Mouse (Mus musculus): ENCODE measurements at regions not wholly inside any gene's neighbourhood (a gene's known extent, or its start where the extent isn't known, plus 50 kb on each side); places are given as distances from the start of the nearest gene placed in this dataset.
"Not testable (repeated sequence)": the region's sequence is repeated elsewhere in the genome, so short reads cannot be mapped to it uniquely, and the experiment has no call there.

- DNase-seq (ENCODE audit: extremely low spot score in 1 of 2, low spot score in 1 of 2), result not testable (repeated sequence)
Measured at GRCm38 (mm10) chr6:18566934-18567333, 52.3 kb upstream of the Cttnbp2 start.

GRCm38 (mm10) chr6:18569221-18569620, 54.6 kb upstream of the Cttnbp2 start:
- DNase-seq (ENCODE audit: extremely low spot score in 1 of 2, low spot score in 1 of 2), result no peak

GRCm38 (mm10) chr6:18578501-18578900, 63.9 kb upstream of the Cttnbp2 start:
- DNase-seq (ENCODE audit: extremely low spot score in 1 of 2, low spot score in 1 of 2), result no peak

GRCm38 (mm10) chr6:18589436-18589835, 74.8 kb upstream of the Cttnbp2 start:
- DNase-seq (ENCODE audit: extremely low spot score in 1 of 2, low spot score in 1 of 2), result no peak

- no peak for DNase-seq (ENCODE audit: extremely low spot score in 1 of 2, low spot score in 1 of 2)
Measured at GRCm38 (mm10) chr6:18596680-18597079, 82.0 kb upstream of the Cttnbp2 start.

- no peak for DNase-seq (ENCODE audit: extremely low spot score in 1 of 2, low spot score in 1 of 2)
Measured at GRCm38 (mm10) chr6:18599626-18600025, 85.0 kb upstream of the Cttnbp2 start.

GRCm38 (mm10) chr6:18601926-18602325, 87.3 kb upstream of the Cttnbp2 start:
- no peak for DNase-seq (ENCODE audit: extremely low spot score in 1 of 2, low spot score in 1 of 2)

- peak in 1 of 2 experiments; percentile 22 for DNase-seq (ENCODE audit: extremely low spot score in 1 of 2, low spot score in 1 of 2)
Measured at GRCm38 (mm10) chr6:18621372-18622262, 107.0 kb upstream of the Cttnbp2 start.

- DNase-seq (ENCODE audit: extremely low spot score in 1 of 2, low spot score in 1 of 2), result peak in 1 of 2 experiments; percentile 52
Measured at GRCm38 (mm10) chr6:18628591-18628990, 113.9 kb upstream of the Cttnbp2 start.

GRCm38 (mm10) chr6:18633540-18634200, 119.0 kb upstream of the Cttnbp2 start:
- DNase-seq (ENCODE audit: extremely low spot score in 1 of 2, low spot score in 1 of 2), result peak in 1 of 2 experiments; percentile 53

GRCm38 (mm10) chr6:18639712-18640383, 125.2 kb upstream of the Cttnbp2 start:
- DNase-seq (ENCODE audit: extremely low spot score in 1 of 2, low spot score in 1 of 2), result peak; percentile 43 to 73

GRCm38 (mm10) chr6:18648898-18649591, 134.4 kb upstream of the Cttnbp2 start:
- DNase-seq (ENCODE audit: extremely low spot score in 1 of 2, low spot score in 1 of 2), result no peak

- no peak for DNase-seq (ENCODE audit: extremely low spot score in 1 of 2, low spot score in 1 of 2)
Measured at GRCm38 (mm10) chr6:18651319-18651718, 136.7 kb upstream of the Cttnbp2 start.

- DNase-seq (ENCODE audit: extremely low spot score in 1 of 2, low spot score in 1 of 2), result peak; percentile 31 to 63
Measured at GRCm38 (mm10) chr6:18652006-18652601, 137.5 kb upstream of the Cttnbp2 start.

- no peak for DNase-seq (ENCODE audit: extremely low spot score in 1 of 2, low spot score in 1 of 2)
Measured at GRCm38 (mm10) chr6:18654275-18654674, 139.6 kb upstream of the Cttnbp2 start.

- no peak for DNase-seq (ENCODE audit: extremely low spot score in 1 of 2, low spot score in 1 of 2)
Measured at GRCm38 (mm10) chr6:18656202-18656601, 141.6 kb upstream of the Cttnbp2 start.

GRCm38 (mm10) chr6:18656772-18657401, 142.2 kb upstream of the Cttnbp2 start:
- no peak for DNase-seq (ENCODE audit: extremely low spot score in 1 of 2, low spot score in 1 of 2)

- DNase-seq (ENCODE audit: extremely low spot score in 1 of 2, low spot score in 1 of 2), result peak in 1 of 2 experiments; percentile 44
Measured at GRCm38 (mm10) chr6:18664687-18665086, 150.0 kb upstream of the Cttnbp2 start.

- no peak for DNase-seq (ENCODE audit: extremely low spot score in 1 of 2, low spot score in 1 of 2)
Measured at GRCm38 (mm10) chr6:18665992-18666391, 151.3 kb upstream of the Cttnbp2 start.

GRCm38 (mm10) chr6:18666543-18666942, 151.9 kb upstream of the Cttnbp2 start:
- DNase-seq (ENCODE audit: extremely low spot score in 1 of 2, low spot score in 1 of 2), result no peak
